Mouse (Mus musculus) left cerebral cortex, postnatal 25 days (tissue): ENCODE measurements around the gene Epb41. TPM values are rescaled to one million over a fixed set of nuclear protein-coding genes. Genes with fewer than 3 reads are reported as not detected.

Experiments used
- DNase-seq, 2 experiments: peaks; one replicate each; pipeline ENCODE4 v3.0.0; 2022; ENCODE audit warnings: low spot score in 2 of 2, mixed read lengths in 1 of 2
- intact Hi-C: fragments of 180-260 bp; cut with DNase I; formaldehyde crosslinking; loops from one replicate; pipeline ENCODE4 v1.15.1; 2025
- total RNA-seq, 2 experiments: library from RNA; stranded (reverse); gene quantifications; 2 replicates each; pipeline ENCODE4 v1.2.3; 2021

Epb41 gene
- 10 to 100 TPM; 32.5 to 42.7 TPM for total RNA-seq

DNA sequence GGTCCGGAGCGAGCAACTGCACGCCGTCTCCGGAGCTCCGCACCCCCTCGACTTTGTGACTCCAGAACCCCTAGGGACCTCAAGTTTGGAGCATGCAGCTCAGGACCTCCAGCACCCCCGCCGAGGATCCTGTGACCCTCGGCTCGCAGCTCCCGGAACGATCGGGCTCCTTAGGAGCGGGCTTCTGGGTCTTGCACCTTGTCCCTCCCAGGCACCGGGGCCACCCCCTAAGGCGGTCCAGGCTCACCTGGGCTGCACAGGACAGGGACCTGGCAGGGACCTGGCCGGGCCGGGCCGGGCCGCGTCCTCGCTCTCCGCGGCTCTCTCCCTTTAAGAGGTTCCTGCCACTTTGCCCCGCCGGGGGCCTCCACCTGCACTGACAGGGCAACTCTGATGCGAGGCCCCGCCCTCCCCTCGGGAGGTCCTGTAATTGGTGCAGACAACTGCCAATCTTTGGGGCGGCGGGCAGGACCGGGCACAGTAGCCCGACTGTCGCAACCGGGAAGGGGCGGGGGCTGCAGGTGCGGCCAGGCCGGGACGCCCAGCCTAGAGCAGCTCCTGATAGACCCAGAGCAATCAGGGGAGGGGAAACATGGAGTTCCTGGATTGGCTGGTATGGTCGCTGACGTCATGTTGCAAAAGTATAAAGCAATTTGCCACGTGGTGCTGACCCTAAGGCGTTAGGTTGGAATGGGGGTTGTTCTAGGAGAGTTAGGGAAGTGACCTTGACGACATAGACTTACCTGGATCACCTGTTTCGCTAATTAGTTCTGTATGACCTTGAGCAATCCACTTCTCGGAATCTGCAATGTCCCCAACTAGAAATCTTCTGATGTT lies at the start of gene Epb41:
Epb41 (minus strand) TSS at position 389 of the 837 bp plus-strand sequence.
- intact Hi-C loops: loop anchor here (2.0 to 5.0 kb wide), 2 partner anchors 26 to 43 kb away; no protein-coding TSS in a partner anchor
- DNase-seq: peak; percentile 90 to 97

DNA sequence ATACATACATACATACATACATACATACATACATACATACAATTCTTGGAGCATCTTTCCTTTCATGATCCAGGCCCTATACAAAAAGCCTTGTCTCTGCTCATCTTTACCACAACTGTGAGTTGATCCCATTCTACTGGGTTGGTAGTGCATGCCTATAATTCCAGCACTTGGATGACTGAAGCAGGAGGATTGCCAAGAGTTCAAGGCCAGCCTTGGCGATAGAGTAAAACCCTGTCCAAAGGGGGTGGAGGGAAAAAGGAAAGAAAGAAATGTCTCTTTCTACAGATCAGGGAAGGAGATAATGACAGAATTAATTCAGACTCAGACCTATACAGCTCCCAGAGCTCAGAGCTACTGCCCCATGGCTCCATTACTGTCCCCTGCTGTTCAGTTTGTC lies 48.0 kb upstream of the Epb41 start:
- DNase-seq: no peak
- intact Hi-C loops: no loop called here

DNA sequence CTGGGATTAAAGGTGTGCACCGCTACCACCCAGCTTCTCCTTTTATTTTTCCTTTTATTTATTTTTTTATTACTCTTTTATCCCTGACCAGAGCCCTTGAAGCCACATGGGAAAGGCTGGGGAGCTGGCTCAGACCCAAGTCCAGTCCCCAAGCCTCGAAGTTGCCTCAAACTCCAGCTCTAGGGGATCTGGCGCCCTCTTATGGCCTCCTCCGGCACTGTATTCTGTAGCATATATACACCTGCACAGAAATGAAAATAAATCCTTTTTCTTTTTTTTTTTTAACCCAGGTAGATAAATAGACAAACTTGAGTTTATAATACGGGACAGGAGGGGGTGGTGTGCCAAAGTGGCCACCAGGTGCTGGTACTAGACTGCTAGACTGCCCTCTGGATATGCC lies 46.6 kb upstream of the Epb41 start:
- intact Hi-C loops: no loop called here

DNA sequence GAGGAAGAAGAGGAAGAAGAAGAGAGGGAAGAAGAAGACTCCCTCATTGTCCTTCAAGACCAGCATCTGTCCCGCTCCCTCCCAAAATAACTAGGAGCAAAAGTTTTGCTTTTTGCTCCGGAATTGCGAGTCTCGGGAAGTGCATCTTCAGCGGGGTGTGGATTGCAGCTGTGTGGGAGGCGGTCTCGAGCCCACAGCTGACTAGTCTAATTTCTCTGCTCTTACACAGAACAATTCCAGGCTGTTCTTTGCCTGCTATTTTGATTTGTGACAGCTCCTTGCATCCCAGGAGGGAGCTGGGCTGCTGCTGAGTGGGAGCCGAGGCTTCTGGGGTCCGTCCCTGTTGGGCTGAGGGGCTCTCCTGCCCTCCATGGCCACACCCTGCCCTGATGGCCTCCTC lies 44.4 kb upstream of the Epb41 start:
- DNase-seq: peak in 1 of 2 experiments; percentile 65
- intact Hi-C loops: no loop called here

More for the DNA sequence above, 46.6 kb upstream of the Epb41 start:
- DNase-seq: no peak

DNA sequence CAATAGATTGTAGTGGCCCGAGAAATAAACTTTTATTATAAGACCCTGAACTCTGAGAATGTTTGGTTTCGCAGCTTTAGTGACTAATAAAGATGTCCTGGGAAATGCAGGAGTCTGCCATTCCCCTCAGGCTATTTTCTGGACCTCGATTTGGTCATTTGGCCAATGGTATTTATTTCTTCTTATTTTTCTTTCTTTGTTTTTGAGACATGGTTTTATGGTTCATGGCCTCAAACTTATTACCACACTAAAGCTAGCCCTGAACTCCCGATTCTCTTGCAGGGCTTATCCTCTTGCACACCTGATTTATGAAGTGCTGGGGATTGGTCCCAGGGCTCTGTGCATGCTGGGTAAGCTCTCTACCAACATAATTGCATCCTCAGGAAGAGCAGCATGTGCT lies 41.2 kb upstream of the Epb41 start:
- DNase-seq: no peak
- intact Hi-C loops: no loop called here

DNA sequence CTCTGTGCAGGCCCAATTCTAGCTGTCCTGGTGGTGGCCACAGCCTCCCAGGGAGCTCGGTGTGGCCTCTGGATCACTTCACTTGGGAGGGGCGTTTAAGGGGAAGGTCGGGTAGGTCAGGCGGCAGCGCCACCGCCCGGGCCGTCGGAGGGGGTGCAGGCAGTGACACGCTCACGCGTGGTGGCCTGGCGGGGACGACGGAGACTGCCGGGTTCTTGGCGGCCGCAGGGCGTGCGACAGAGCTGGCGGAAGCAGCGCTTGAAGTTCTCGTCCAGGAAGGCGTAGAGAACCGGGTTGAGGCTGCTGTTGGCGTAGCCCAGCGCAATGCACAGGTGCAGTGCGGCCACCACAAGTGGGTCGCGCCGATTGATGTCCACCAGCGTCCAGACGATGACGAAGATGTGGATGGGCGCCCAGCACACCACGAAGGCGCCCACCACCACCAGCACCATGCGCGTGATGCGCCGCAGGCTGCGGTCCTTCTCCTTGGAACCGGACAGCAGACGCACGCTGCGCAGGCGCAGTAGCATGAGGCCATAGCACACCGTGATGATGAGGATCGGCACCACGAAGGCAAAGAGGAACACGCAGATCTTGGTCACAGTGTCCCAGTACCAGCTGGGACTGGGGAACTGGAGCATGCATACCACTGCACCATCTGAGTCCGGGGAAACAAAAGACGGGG lies 38.4 kb upstream of the Epb41 start:
- DNase-seq: no peak
- intact Hi-C loops: no loop called here

DNA sequence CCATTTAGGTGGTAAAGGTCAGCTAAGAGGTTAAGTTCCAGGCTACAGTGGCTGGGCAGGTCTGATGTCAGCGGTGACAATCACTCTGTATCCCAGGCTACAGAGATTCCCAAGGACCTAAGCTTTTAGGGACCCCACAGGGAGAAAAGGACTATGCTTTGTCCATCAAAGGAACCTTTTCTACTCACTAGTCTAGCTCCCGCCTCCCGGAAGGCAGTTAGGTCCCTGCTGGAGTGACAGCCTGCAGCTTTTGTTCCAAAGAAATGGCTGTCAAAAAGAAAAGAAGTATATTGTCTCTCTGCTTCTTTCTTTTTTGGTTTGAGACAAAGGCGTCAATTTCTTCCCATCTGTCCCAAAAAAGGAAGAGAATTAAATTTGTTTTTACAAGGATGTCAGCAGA lies 36.1 kb upstream of the Epb41 start:
- no peak for DNase-seq
- intact Hi-C loops: no loop called here

DNA sequence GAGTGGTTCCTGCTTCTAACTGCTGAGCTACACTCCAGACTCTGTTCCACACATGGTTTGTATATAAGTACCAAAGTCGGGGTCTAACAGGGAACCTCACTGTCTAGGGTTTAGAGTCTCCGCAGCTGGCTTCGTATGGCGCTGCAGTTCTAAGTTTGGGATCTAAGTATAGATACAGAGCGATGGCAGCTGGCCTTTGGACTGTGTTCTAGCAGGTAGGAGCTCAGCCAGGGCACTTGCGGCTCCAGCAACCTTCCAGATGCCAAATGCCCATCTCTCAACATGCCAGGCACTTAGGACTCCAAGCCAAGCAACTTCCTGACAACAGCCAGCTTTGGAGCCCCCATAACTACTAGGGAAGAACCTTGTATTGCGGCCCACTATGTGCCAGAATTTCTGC lies 33.1 kb upstream of the Epb41 start:
- intact Hi-C loops: no loop called here

DNA sequence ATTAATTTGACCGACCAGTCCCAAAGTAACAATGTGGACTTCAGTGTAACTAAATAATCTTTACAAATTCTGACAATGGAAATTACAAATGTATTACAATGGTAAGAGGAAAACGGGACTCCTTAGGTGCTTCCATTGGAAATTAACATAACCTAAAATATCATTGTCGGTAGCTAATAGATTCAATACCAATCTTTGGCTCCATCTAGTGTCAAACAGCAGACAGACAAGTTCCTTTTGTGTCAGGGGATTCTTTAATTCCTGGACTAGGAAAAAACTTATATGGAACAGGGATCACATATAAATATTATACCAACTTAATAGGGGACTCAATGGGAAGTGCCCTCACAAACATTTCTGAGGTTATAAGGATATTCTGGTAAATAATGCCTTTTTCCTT lies 26.0 kb upstream of the Epb41 start:
- DNase-seq: no peak
- intact Hi-C loops: no loop called here

More for the DNA sequence above, 33.1 kb upstream of the Epb41 start:
- no peak for DNase-seq

DNA sequence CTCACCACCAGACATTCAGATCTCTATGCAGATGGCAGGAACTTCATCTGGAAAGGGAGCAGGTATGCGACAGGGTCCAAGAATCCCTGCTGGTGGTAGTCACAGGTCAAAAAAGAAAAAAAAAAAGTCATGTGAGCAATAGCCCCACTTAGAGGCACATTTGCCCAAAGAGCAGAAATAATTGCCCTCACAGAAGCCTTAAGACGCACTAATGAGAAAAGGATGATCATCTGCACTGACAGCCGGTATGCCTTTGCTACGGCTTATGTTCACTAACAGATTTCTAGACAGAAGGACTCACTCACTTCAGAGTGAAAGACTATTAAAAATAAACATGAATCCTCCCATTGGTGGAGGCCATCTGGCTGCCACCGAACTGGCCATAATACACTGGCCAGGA lies 24.4 kb upstream of the Epb41 start:
- intact Hi-C loops: no loop called here
- DNase-seq: no peak

DNA sequence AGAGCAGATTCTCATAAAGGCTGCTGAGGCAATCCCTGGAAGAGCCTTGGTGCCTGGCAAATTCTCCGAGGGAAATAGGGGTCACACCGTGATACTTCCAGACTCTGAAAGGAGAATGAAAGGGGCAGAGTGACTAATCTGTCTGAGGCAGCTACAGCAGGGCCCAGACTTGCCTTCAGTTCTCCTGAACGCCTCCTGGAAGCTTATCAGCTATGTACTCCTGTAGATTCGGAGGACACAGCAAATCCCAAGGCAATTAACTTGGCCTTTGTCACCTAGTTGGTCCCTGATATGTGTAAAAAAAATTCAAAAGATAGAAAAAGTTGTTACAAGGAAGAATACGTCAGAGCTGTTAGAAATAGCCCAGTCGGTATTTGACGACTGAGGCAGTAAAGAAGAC lies 19.9 kb upstream of the Epb41 start:
- intact Hi-C loops: no loop called here
- DNase-seq: no peak

DNA sequence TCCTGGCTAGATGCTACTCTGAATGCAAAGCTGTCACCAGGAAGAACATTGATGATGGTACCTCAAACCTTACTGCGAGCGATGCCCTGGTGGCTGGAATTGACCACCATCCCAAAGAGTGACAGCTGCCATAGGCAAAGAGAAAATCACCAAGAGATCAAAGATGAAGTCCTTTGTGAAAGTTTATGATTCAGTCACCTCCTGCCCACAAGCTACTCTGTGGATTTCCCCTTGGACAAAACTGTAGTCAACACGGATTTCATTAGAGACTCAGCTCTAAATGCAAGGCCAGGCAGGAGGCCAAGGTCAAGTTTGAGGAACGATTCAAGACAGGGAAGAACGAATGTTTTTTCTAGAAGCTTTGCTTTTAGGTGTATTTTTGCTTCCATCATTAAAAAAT lies 18.8 kb upstream of the Epb41 start:
- no peak for DNase-seq
- intact Hi-C loops: no loop called here

DNA sequence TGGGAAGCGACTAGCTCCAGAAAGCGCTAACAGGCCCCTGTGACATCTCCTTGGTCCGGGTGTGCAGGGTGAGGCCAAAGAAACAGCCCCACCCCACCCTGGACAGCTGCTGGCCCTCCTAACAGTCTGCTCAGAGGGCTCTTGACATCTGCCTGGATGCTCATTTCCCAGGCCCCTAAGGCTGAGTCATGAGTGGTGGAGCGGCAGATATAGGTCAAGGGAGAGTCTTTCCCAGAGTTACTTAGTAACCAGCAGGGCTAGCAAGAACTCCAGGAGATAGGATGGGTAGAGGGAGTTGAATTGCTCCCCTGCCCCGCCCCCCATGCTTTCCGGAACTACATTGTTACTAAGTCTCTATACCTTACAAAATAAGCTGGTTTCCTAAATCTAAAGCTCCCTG lies 18.0 kb upstream of the Epb41 start:
- no peak for DNase-seq
- intact Hi-C loops: no loop called here

DNA sequence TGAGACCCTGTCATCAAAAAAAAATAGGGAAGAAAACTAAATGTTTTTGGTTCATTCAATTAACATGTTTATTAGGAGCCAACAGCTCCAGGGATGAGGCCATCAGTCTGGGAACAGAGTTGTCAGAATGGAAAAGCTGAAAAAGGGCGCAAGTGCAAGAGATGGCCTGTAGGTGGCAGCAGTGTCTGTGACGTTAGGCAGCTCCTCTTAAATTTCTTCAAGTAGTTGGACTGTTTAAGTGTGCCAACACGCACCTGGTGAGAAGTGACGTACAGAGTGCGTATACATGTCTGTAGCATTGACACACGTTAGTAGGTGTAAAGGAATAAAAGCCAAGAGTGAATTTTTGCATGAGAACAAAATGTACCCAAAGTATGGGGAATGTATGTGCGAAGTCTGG lies 13.8 kb upstream of the Epb41 start:
- peak; percentile 55 to 73 for DNase-seq
- intact Hi-C loops: loop anchor here (1.0 kb wide), 1 partner anchor 89 kb away; no protein-coding TSS in a partner anchor

DNA sequence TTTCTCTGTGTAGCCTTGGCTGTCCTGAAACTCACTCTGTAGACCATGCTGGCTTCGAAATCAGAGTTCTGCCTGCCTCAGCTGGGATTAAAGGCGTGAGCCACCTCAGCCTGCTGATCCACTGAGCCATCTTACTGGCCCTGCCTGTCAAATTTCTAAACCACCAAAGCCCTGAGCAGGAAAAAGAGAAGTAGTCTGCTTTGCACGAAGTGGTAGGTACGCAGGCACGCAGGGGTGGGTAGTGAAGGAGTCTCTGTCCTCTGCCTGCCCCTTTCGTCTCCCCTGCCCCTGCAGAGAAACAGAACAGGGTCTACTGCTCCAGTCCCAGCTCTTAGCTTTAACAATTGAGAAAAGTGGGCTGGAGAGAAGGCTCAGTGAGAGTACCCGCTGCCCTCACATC lies 10.0 kb upstream of the Epb41 start:
- intact Hi-C loops: no loop called here

DNA sequence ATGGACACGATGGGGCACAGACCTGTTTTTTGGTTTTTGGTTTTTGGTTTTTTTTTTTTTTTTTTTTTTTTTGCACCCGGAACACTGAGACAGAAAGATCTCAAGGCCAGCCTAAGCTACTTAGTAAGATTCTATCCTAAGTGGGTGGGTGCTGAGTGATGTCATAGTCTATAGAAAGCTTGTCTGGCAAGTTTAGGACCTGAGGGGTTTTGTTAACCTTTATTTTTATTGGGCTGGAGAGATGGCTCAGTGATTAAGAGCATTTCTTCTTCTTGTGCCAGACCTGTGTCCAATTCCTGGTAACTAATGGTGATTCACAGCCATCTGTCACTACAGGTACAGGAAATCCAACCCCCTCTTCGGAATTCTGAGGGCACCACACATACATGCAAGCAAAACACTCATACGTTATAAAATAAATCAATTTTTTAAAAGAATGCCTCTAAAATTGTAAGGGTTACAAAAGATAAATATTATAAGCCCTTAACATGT lies 5.4 kb upstream of the Epb41 start:
- DNase-seq: no peak
- intact Hi-C loops: no loop called here

More for the DNA sequence above, 10.0 kb upstream of the Epb41 start:
- DNase-seq: no peak

DNA sequence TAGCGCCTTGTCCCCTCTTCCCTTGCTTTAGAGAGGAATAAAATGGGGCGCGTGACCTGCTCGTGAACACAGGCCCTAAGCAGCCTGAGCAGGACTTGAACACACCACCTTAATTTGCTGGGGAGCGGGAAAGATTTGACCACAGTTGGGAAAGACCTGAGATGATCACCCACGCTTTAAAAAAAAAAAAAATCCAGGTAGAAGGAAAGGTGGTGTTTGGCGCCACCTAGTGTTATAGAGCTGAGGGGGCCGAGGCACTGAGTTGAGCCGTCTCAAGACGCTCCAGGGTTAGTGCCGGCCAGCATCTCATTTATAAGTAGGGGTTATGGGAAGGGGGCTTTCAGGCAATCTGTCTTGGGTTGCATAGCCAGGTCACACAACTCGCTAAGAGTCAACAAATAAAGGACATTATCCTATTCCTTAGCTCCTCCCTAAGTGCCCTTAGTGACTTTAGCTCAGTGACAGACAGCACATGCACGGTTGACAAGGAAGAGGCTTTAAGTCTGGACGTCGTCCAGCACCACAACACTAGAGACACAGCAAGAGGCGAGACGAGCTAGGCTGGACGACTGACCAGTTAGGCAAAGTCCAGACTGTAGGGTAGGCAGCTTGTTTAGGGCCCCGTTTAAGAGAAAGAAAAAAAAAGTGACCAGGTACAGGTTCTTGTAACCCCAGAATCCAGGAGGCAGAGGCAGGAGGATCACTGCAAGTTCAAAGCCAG lies 4.6 kb upstream of the Epb41 start:
- intact Hi-C loops: loop anchor here (1.0 to 5.0 kb wide), 4 partner anchors 47 to 220 kb away; no protein-coding TSS in a partner anchor
- peak; percentile 63 to 75 for DNase-seq

DNA sequence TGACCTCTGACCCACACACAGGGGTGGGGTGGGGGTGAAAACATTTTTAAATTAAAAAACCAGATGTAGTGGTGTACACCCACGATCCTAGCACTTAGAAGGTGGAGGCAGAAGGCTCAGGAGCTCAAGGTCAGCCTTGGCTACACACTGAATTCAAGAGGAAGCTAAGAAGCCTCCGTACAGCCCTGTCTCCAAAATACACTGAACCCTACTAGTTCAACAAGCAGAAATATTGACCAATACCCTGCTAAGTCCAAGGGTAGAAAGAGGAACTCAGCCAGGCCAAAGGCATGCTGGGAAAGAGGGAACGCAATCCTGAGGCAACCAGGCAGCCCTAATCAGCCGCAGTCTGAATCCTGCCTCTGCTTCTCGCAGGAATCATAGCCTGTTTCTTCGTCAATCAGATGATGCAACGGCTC lies 3.2 kb upstream of the Epb41 start:
- peak in 1 of 2 experiments; percentile 25 for DNase-seq
- intact Hi-C loops: loop anchor here (2.0 to 5.0 kb wide), 2 partner anchors 46 to 160 kb away; no protein-coding TSS in a partner anchor

DNA sequence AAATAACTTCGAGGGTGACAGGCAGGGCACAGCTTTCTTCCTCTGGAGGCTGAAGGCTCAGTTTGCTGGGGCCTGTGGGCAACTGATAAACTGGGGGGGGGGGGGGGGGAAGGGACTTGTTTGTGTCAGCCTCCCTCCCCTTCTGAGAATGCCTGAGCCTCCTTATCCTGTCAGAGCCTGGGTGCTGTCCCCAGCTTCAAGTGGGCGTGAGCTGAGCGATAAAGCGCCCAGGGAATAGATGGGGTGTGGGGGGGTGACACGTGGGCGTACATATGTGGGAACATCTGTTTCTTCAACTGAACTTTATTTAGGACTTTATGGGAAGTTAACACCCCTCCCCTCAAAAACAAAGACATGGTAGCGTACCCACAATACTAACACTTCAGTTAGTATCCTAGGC lies 2.3 kb upstream of the Epb41 start:
- peak in 1 of 2 experiments; percentile 46 for DNase-seq
- intact Hi-C loops: loop anchor here (5.0 kb wide), 1 partner anchor 45 kb away; no protein-coding TSS in a partner anchor
